Mouse (Mus musculus): ENCODE results near the gene Srgap2. TPM values are rescaled to one million over a fixed set of nuclear protein-coding genes. Genes with fewer than 3 reads are reported as not detected.

Srgap2 gene
- polyA plus RNA-seq, 1 experiment from 2014 or later: 18.7 TPM

DNA sequence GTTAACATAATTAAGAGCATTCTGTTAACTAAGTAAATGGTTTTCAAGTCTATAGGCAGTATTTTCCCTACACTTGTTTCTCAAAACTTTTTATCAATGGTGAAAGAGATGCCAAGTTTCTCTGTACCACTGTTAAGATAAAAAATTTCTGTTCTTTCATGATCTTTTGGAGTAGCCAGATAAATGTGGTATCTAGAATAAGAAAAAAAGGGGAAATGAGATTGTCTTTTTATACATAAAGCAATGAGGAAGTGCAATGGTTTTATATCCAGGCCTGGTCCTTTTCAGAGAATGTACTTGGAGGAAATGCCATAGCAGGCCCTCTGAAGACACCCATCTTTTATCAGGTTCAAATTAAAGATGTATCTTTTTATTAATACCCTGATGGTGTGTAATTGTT lies 45.8 kb downstream of the Srgap2 start:
- DNase-seq (ENCODE audit: low spot score): no peak
- Histone ChIP-seq H3K27me3 (ENCODE audit: insufficient read depth, poor library complexity, severe bottlenecking) (no peaks in the 10 kb centered on the region), H3K4me1 (peaks cover 19% of the 10 kb centered on the region), H3K4me3 (no peak overlapping the region), H3K27ac (no peak overlapping the region), H3K36me3 (peaks cover 8% of the 10 kb centered on the region), H3K9me3 (0 out of 2 replicates have a peak, but pooled peaks cover 2% of the 10 kb centered on the region)

DNA sequence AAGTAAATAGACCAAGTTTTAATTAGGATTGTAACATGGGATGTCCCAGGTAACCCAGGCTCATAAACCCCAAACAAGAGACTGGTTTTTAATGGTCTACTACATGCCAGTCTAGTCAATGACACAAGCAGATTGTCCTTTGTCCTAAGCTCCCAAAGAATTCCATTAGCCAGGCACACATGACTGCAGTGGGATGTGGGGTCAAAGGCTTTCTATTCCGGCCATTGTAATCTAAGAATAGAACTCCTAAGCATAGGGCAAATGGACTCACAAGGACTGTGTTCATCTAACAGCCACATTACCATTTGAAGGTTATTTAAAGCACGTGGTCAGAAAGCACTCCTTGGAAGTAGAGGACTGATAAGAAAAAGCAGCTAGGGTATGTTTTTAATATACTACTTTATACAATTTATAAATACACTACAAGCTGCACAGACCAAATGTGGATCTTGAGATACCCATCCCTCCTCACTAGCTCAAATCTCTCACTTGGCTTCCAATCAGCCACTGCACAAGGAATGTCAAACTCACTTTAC lies 48.3 kb downstream of the Srgap2 start:
- peaks cover 19% of the 10 kb centered on the region for H3K4me1 ChIP-seq
- H3K4me3 ChIP-seq: no peak overlapping the region
- peak overlapping the region; percentile 67 for H3K27ac ChIP-seq
- peaks cover 8% of the 10 kb centered on the region for H3K36me3 ChIP-seq
- no peak for DNase-seq (ENCODE audit: low spot score)
- H3K27me3 ChIP-seq (ENCODE audit: insufficient read depth, poor library complexity, severe bottlenecking): no peaks in the 10 kb centered on the region
- WGBS: 27% methylated on average over 2 of the region's 2 CpGs
- H3K9me3 ChIP-seq: 0 out of 2 replicates have a peak, but pooled peaks cover 2% of the 10 kb centered on the region

DNA sequence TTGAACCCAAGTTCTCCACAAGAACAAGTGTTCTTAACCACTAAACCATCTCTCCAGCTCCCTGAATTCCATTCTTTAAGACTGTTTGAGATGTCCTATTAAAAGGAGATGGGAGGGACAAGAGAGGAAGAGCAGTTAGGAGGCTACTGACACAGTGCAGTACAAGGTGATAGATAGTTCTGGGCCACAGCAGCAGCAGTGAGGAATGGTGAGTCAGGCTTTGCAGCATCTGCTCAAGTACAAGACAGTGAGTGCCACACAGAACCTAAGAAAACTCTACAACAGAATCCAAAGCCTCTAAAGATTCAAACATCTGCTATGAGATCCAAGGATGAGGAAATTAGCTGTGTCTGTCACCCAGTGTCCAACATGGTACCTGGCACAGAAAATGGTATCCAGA lies 51.8 kb downstream of the Srgap2 start:
- H3K36me3 ChIP-seq: peaks cover 6% of the 10 kb centered on the region
- no peaks in the 10 kb centered on the region for H3K27me3 ChIP-seq (ENCODE audit: insufficient read depth, poor library complexity, severe bottlenecking)
- 0 out of 2 replicates have a peak, but pooled peaks cover 2% of the 10 kb centered on the region for H3K9me3 ChIP-seq
- peaks cover 9% of the 10 kb centered on the region; the same call in 1 of the 2 replicates for H3K4me1 ChIP-seq
- no peak for DNase-seq (ENCODE audit: low spot score)
- H3K4me3 ChIP-seq: no peak overlapping the region
- no peak overlapping the region for H3K27ac ChIP-seq

DNA sequence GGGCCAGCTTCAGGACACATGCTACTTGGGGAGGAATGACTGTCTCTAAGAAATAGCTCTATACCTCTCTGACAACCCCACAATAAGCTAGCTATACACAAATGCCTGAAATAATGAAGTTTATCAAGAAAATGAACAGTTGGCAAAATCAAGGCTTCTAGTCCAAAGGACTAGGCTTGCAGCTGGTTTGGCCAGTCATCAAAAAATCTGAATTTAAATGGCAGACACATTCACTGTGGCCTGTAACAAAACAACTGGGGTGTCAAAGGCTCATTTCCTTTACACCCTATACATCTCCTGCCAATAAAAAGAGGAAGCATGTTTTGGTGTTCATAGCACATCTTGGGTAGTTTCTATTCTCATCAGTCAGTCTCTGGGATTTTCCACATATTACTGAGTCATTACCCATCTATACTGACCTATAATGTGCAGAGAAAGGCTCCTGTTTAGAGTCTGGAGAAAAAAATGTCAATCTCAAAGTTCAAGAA lies 53.5 kb downstream of the Srgap2 start:
- H3K27me3 ChIP-seq (ENCODE audit: insufficient read depth, poor library complexity, severe bottlenecking): no peaks in the 10 kb centered on the region
- H3K36me3 ChIP-seq: no peaks in the 10 kb centered on the region
- H3K9me3 ChIP-seq: no peaks in the 10 kb centered on the region
- DNase-seq (ENCODE audit: low spot score): no peak
- H3K4me3 ChIP-seq: no peak overlapping the region
- H3K4me1 ChIP-seq: 0 out of 2 replicates have a peak, but pooled peaks cover 7% of the 10 kb centered on the region
- no peak overlapping the region for H3K27ac ChIP-seq

DNA sequence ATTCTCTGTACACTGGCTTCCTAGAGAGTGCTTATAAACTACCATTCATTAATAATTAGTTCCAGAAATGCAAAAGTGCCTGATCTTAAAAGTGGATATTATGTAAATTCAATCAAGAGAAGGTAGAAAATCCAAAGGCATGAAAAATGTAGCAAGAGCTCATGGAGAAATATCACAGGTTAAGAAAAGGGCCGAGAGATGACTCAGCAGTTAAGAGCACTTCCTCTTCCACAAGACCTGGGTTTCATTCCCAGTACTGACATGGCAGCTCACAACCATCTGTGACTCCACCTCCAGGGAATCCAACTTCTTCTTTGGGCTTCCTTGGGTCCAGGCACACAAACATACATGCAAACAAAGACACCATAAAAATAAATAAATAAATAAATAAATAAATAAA lies 56.6 kb downstream of the Srgap2 start:
- no peak for DNase-seq (ENCODE audit: low spot score)
- no peak overlapping the region for H3K27ac ChIP-seq
- no peaks in the 10 kb centered on the region for H3K36me3 ChIP-seq
- no peaks in the 10 kb centered on the region for H3K9me3 ChIP-seq
- WGBS: 72% methylated on average over 1 of the region's 1 CpGs
- no peaks in the 10 kb centered on the region for H3K4me1 ChIP-seq
- H3K27me3 ChIP-seq (ENCODE audit: insufficient read depth, poor library complexity, severe bottlenecking): no peaks in the 10 kb centered on the region
- H3K4me3 ChIP-seq: no peak overlapping the region

DNA sequence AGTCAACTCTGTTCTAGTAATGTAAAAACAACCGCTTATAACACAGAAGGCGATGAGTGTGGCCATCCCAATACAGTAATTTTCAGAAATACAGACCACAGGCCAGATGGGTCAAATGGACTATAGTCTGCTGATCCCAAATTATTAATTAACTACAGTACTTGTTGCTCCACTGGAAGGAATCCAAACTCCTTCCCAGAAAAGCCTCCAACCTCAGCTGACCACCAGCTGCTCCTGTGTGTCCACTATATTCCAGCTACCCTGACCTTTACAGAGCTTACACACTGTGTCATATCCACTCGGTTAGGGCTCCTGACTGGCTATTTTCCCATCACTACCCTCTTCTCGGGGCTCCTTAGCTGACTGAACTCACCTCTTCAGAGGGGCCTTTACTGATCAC lies 61.3 kb downstream of the Srgap2 start:
- Histone ChIP-seq H3K27ac (no peak overlapping the region), H3K4me3 (no peak overlapping the region), H3K27me3 (ENCODE audit: insufficient read depth, poor library complexity, severe bottlenecking) (no peaks in the 10 kb centered on the region), H3K36me3 (no peaks in the 10 kb centered on the region), H3K4me1 (no peaks in the 10 kb centered on the region), H3K9me3 (no peaks in the 10 kb centered on the region)
- DNase-seq (ENCODE audit: low spot score): no peak
- 90% methylated on average over 4 of the region's 4 CpGs for WGBS

DNA sequence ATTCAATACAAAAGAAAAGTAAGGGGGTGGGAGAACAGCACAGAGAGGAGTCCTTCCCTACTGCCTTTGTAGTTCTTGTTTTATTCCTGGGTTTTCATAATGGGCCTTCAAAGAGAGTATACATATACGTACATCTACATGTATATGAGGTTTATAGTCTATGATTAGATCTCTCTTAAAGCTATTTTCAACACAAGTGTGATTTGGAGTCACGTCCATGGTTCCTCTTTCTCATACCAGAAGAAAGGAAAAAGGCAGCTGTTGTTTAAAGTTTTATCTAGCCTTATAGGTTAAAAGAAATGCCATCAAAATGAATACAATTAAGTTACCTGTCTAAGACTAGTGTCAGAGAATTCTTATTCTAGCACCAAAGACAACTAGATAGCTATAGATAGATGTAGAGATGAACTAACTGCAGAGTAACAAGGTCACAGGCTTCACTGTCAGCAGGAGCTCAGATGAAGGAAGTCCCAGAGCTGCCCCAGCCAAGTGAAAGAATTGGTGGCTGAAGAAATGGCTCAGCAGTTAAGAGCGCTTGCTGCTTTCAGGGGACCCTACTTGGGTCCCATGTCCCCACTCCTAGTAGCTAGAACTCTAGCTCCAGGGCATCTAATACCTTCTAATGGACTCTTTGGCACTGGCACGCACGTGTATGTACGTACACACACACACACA lies 63.1 kb downstream of the Srgap2 start:
- no peaks in the 10 kb centered on the region for H3K27me3 ChIP-seq (ENCODE audit: insufficient read depth, poor library complexity, severe bottlenecking)
- 86% methylated on average over 6 of the region's 6 CpGs for WGBS
- H3K27ac ChIP-seq: no peak overlapping the region
- no peaks in the 10 kb centered on the region for H3K4me1 ChIP-seq
- no peak overlapping the region for H3K4me3 ChIP-seq
- H3K9me3 ChIP-seq: no peaks in the 10 kb centered on the region
- DNase-seq (ENCODE audit: low spot score): no peak
- H3K36me3 ChIP-seq: no peaks in the 10 kb centered on the region

DNA sequence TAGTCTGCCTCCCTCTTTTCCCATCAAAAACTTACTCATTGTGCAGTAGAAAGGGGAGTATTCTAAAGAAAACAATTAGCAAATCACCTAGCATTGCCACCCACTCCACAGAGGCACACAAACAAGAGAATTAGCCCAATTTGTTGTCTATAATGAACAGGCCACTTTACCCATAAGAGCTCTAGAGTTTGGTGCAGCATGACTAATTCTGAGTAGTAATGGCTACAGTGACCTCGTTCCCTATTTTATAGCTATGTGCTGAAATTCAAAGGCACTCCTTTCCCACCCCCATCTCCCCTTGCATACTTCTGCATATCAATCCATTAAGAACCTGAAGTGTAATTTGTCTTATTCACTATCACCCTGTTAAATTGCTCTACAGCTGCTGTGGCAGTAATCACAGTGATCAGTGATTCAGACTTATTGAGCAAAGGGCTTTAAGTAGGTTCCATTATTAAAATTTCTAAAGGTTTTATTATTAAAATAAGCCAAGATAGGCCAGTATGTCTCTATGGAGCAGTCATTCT lies 64.5 kb downstream of the Srgap2 start:
- Histone ChIP-seq H3K36me3 (no peaks in the 10 kb centered on the region), H3K4me3 (no peak overlapping the region), H3K9me3 (no peaks in the 10 kb centered on the region), H3K27me3 (ENCODE audit: insufficient read depth, poor library complexity, severe bottlenecking) (no peaks in the 10 kb centered on the region), H3K27ac (no peak overlapping the region), H3K4me1 (no peaks in the 10 kb centered on the region)
- DNase-seq (ENCODE audit: low spot score): no peak
- WGBS: 89% methylated on average over 1 of the region's 1 CpGs

DNA sequence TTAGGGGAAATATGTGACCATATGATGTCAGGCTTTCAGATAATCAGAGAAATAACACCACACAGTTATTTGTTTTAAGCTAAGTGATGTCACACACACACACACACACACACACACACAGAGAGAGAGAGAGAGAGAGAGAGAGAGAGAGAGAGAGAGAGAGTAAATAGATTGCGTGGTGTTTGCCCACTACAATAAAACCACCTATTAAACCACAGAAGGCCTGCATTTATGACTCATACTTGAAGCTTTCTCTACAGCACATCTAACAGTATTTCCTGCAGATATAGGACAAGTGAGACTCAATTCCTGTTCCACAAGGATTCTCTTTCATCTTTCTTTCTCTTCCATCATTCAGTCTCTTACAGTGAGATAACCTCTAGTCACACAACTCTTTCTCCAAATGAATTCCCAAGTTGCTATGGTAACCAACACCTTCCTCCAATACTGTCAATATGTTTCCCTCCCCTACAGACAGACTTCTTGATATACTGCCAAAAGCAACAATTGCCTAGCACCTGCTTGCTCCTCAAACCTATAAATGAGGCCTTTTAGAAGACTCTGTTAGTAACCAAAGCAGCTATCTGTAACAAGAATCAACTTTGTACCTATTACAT lies 66.1 kb downstream of the Srgap2 start:
- no peak for DNase-seq (ENCODE audit: low spot score)
- Histone ChIP-seq H3K27ac (no peak overlapping the region), H3K9me3 (no peaks in the 10 kb centered on the region), H3K4me3 (no peak overlapping the region), H3K27me3 (ENCODE audit: insufficient read depth, poor library complexity, severe bottlenecking) (no peaks in the 10 kb centered on the region), H3K36me3 (no peaks in the 10 kb centered on the region), H3K4me1 (no peaks in the 10 kb centered on the region)
- 81% methylated on average over 1 of the region's 1 CpGs for WGBS

DNA sequence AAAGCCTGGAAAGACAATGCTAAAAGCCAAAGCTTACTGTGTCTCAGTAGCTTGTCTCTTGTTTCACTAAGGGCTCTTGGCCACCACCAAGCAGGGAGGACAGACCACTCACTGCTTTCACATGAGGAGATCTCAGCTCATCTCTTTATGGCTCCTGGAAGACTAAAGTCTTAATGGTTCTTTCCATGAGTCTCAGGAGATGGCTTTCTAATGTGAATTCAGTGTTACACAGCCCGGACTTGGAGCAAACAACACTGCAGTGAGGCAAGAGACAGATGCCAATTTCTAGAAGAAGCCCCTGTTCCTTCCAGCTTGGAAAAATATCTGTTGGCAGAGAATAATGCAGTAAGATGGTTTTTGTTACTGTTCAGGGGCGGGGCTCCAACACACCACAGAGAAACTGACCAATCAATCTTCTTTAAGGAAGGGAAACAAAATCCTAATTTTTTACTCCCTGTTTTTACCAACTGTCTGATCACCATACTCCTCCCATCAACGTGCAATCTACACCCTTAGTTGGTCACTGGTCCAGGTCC lies 71.7 kb downstream of the Srgap2 start:
- Histone ChIP-seq H3K27ac (no peak overlapping the region), H3K9me3 (no peaks in the 10 kb centered on the region), H3K4me3 (no peak overlapping the region), H3K36me3 (peaks cover 3% of the 10 kb centered on the region; the same call in 1 of the 2 replicates), H3K4me1 (peaks cover 9% of the 10 kb centered on the region; the same call in 1 of the 2 replicates), H3K27me3 (ENCODE audit: insufficient read depth, poor library complexity, severe bottlenecking) (no peaks in the 10 kb centered on the region)
- no peak for DNase-seq (ENCODE audit: low spot score)
- 89% methylated on average over 3 of the region's 3 CpGs for WGBS

DNA sequence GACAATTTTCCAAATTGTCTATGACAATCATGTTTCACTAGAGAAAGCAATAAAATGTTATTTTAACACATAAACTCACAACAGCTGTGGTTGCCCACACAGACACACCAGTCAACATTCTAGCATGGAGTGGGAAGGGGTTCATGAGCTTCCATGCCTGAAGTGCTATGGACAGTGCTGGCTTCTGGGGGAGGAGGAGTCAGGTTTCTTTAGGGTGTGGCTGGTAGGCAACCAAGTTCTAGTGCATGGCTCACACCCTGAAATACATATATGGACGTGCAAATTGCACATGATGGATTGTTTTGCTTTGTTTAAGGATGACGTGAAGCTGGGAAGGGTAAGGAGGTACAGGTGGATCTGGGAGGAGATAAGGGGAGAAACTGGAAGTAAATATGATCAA lies 72.8 kb downstream of the Srgap2 start:
- H3K4me3 ChIP-seq: no peak overlapping the region
- WGBS: 72% methylated on average over 2 of the region's 2 CpGs
- DNase-seq (ENCODE audit: low spot score): no peak
- H3K36me3 ChIP-seq: peaks cover 3% of the 10 kb centered on the region; the same call in 1 of the 2 replicates
- H3K27me3 ChIP-seq (ENCODE audit: insufficient read depth, poor library complexity, severe bottlenecking): no peaks in the 10 kb centered on the region
- no peaks in the 10 kb centered on the region for H3K9me3 ChIP-seq
- H3K27ac ChIP-seq: no peak overlapping the region
- H3K4me1 ChIP-seq: peaks cover 9% of the 10 kb centered on the region; the same call in 1 of the 2 replicates

DNA sequence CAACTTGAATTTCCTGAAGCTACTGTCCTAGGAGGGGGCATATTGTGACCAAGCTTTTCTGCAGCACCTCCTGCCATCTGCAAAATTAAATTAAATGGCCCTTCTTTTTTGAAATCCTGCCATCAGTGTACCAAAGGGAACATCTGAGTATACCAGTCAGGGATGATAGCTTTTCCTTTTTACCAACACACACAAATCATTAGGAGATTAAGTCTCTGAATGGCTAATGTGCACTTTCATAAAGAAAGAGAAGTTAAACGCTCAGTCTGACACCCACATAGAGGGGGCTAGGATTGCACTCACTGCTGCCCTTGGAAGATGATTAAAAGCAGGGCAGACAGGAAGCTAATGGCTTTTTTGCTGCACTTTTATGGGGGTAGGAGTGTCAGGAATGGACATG lies 73.8 kb downstream of the Srgap2 start:
- H3K27me3 ChIP-seq (ENCODE audit: insufficient read depth, poor library complexity, severe bottlenecking): no peaks in the 10 kb centered on the region
- WGBS: 84% methylated on average over 1 of the region's 1 CpGs

DNA sequence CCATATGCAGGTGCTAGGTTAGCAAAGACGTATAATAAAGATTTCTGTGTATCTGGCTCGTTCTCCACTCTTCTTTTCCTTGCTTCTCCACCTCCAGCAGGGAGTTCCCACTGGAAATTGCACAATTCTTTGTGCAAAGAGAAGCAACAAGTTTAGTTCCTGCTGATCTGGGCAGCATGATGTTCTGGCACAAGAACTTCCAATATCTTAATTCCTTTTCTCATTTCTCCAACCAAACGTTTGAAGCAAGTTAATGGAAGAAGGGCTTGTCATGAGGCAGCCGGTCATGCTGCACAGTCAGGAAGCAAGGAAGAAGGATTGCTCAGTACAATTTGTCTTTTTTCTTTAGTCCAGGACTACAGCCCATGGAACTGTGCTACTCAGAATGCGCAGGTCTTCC lies 78.8 kb downstream of the Srgap2 start:
- H3K4me1 ChIP-seq: peaks cover 19% of the 10 kb centered on the region
- no peak overlapping the region for H3K27ac ChIP-seq
- H3K4me3 ChIP-seq: no peak overlapping the region
- peaks cover 3% of the 10 kb centered on the region; the same call in 1 of the 2 replicates for H3K36me3 ChIP-seq
- no peaks in the 10 kb centered on the region for H3K27me3 ChIP-seq (ENCODE audit: insufficient read depth, poor library complexity, severe bottlenecking)
- WGBS: 87% methylated on average over 5 of the region's 5 CpGs
- DNase-seq (ENCODE audit: low spot score): no peak
- H3K9me3 ChIP-seq: no peaks in the 10 kb centered on the region

More for the DNA sequence above, 73.8 kb downstream of the Srgap2 start:
- Histone ChIP-seq H3K9me3 (no peaks in the 10 kb centered on the region), H3K4me1 (peaks cover 9% of the 10 kb centered on the region; the same call in 1 of the 2 replicates), H3K4me3 (no peak overlapping the region), H3K27ac (no peak overlapping the region), H3K36me3 (peaks cover 3% of the 10 kb centered on the region; the same call in 1 of the 2 replicates)
- DNase-seq (ENCODE audit: low spot score): no peak

All from heart, embryonic 10.5 days (tissue).